Mouse (Mus musculus) heart, adult 2 months (tissue): Measurements from ENCODE around the gene Fbxo39.
"Not testable (repeated sequence)": the region's sequence is repeated elsewhere in the genome, so short reads cannot be mapped to it uniquely, and the experiment has no call there.

Experiments used
- CTCF ChIP-seq: fragments of 200-600 bp; IDR thresholded peaks from 2 replicates; pipeline ENCODE4 v1.8.1; 2022; ENCODE audit warnings: antibody characterized with exemption, mild to moderate bottlenecking, moderate library complexity
- EP300 ChIP-seq: fragments of 200-500 bp; IDR thresholded peaks from 2 replicates; pipeline ENCODE4 v1.6.1; 2011; ENCODE audit warnings: low read depth, low read length, control low read depth; ENCODE audit not compliant: insufficient read depth
- POLR2A ChIP-seq: fragments of 200-500 bp; IDR thresholded peaks from 2 replicates; pipeline ENCODE4 v1.6.1; 2011; ENCODE audit warnings: mild to moderate bottlenecking, low read depth, low read length, control low read depth; ENCODE audit not compliant: insufficient read depth

- not testable (repeated sequence) for TF ChIP-seq POLR2A, CTCF, EP300
Observed at GRCm38 (mm10) chr11:72343238-72343625, 29.0 kb downstream of the Fbxo39 start.
